Mouse (Mus musculus) heart, postnatal 36 days (tissue): ENCODE measurements around the gene Epha7. TPM values are rescaled to one million over a fixed set of nuclear protein-coding genes. Genes with fewer than 3 reads are reported as not detected.
A peak's percentile ranks its signal among the peaks of the same experiment; 100 is the strongest.

ENCODE experiments used
- DNase-seq, 2 experiments: peaks; one replicate each; pipeline ENCODE4 v3.0.0; 2021 to 2022
- intact Hi-C: fragments of 180-260 bp; cut with DNase I; formaldehyde crosslinking; loops from one replicate; pipeline ENCODE4 v1.15.1; 2025
- total RNA-seq, 2 experiments: library from RNA; stranded (reverse); gene quantifications; 2 replicates each; pipeline ENCODE4 v1.2.3; 2021

Epha7 gene
- total RNA-seq, result 1 to 10 TPM; 5.3 to 9.7 TPM

GRCm38 (mm10) chr4:28812691-28813289, at the start of gene Epha7:
Epha7 (plus strand) TSS chr4:28813131.
- DNase-seq, result peak; percentile 94
- intact Hi-C loops, result loop anchor here (10.0 kb wide), 1 partner anchor 302 kb away; no protein-coding TSS in a partner anchor

GRCm38 (mm10) chr4:28783961-28784360, 29.0 kb upstream of the Epha7 start:
- DNase-seq, result no peak
- intact Hi-C loops, result no loop called here

GRCm38 (mm10) chr4:28808800-28809199, 4.1 kb upstream of the Epha7 start:
- DNase-seq, result no peak
- intact Hi-C loops, result loop anchor here (5.0 kb wide), 1 partner anchor 494 kb away; no protein-coding TSS in a partner anchor

DNA sequence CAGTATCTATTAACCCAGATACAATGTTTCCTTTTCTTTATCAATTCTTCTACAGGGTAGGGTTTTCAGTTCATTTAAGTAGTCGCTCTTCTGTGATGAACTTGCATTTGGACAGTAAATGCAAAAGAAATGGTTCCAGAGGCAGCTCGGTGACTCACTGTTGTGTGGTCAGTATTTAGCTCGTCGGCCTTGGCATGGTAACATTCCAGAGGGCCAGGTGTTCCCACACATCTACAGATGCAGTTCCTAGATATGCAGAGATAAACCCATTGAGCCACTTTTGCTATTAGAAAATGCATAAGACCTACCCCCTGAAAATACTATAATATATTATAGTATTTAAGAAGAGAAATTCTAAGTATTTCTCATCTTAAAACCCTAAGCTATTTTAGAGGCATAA, 3.2 kb upstream of the Epha7 start:
- no peak for DNase-seq
- intact Hi-C loops, result loop anchor here (5.0 to 10.0 kb wide), 2 partner anchors 305 to 493 kb away; no protein-coding TSS in a partner anchor

GRCm38 (mm10) chr4:28813551-28814475, 882 bp downstream of the Epha7 start:
- peak; percentile 45 to 60 for DNase-seq
- intact Hi-C loops, result loop anchor here (10.0 kb wide), 1 partner anchor 301 kb away; no protein-coding TSS in a partner anchor

GRCm38 (mm10) chr4:28814476-28814815, 1.5 kb downstream of the Epha7 start:
- intact Hi-C loops, result loop anchor here (10.0 kb wide), 1 partner anchor 300 kb away; no protein-coding TSS in a partner anchor
- DNase-seq, result no peak

GRCm38 (mm10) chr4:28814816-28815620, 2.1 kb downstream of the Epha7 start:
- intact Hi-C loops, result loop anchor here (10.0 kb wide), 1 partner anchor 300 kb away; no protein-coding TSS in a partner anchor
- peak; percentile 53 to 65 for DNase-seq

DNA sequence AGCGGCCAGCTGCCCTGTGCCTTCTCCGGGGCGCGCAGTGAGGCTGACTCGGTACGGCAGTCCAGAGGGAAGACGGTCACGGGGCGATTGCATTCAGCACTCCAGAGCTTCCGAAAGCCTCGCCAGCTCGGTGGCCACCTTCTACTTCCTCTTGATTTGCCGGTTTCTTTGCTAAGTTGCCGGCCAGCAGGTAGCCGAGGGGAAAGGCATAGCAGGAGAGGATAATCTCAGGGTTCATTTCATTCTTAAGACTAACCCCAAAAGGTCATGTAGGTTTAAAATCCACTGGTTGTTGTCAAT, 2.6 kb downstream of the Epha7 start:
- intact Hi-C loops, result loop anchor here (10.0 kb wide), 1 partner anchor 299 kb away; no protein-coding TSS in a partner anchor
- no peak for DNase-seq

DNA sequence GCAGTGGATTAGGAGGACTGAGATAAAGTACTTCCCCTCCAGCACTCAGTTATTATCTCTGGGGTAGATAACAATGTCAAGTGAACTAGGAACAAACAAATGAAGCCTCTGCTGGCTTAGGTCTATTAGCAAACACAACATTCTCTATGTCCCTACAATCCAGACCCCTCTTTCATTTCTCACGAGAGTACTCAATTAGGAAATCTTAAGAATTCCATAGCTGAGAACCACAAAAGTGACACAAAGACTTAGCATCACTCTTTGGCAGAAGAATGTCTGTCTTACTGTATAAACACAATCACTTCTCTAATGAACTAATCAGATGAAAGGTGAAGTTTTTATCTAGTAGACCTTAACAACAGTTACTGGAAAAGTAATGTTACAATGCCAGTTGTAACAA, 10.7 kb downstream of the Epha7 start:
- DNase-seq, result no peak
- intact Hi-C loops, result no loop called here

DNA sequence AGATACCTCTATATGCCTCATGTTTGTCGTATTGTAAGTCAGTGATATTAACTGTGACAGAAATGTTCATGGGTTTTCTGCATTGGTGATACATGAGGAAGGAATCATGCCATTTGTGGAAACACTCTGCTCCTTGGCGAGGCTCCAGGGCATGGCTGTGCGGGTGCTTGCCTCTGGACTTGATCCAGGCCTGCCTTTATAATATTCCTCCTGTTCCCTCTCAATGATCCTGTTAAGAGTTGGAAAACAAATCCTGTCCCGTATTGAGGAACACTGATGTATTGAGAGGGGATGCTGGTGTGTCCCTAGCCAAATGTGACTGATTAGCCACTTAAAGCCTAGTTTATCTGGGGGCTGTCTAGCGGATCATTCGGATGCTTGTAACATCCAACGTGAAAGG, 11.7 kb downstream of the Epha7 start:
- peak; percentile 34 to 43 for DNase-seq
- intact Hi-C loops, result no loop called here

DNA sequence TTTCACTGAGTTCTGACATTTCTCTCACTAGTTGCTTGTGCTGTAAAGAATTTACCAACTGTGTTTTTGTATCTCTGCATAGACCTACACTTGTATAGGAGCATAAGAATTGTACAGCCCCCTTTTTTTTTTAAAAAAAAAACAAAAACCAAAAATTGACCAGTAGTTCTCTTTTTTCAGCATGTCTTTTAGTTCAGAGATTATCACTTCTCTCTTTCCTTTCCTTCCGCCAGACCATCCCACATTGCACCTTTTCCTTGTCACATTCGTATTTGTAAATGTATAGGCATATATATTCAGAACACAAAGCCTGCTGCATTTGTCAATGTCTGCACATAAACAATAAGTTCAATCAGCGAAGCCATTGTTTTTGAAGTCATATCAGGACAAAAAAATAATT, 24.7 kb downstream of the Epha7 start:
- intact Hi-C loops, result no loop called here
- DNase-seq, result no peak

- intact Hi-C loops, result no loop called here
- DNase-seq, result no peak
Measured at GRCm38 (mm10) chr4:28846311-28846710, 33.4 kb downstream of the Epha7 start.

DNA sequence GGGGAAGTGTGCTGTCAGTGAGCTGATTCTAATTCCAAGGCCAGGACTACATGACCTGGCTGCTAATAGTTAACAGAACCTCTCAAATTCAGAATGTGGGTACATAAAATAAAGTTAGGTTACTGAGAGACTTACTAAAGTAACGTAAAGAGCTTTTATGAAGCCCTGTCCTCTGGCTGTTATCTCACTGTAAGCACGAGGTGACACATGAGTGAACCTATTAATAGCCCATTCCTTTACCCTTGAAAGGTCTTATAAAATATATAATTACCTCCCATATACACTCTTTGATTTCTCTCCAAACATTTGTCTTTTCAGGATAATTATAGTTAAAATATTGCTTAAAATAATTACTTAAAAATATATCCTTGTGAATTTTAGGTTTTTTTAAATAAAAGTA, 37.5 kb downstream of the Epha7 start:
- peak in 1 of 2 experiments; percentile 4 for DNase-seq
- intact Hi-C loops, result no loop called here

- DNase-seq, result no peak
- intact Hi-C loops, result no loop called here
Measured at GRCm38 (mm10) chr4:28862845-28863666, 50.1 kb downstream of the Epha7 start.

GRCm38 (mm10) chr4:28866411-28866810, 53.5 kb downstream of the Epha7 start:
- intact Hi-C loops, result no loop called here
- DNase-seq, result no peak

GRCm38 (mm10) chr4:28871615-28872014, 58.7 kb downstream of the Epha7 start:
- intact Hi-C loops, result no loop called here
- DNase-seq, result no peak

GRCm38 (mm10) chr4:28881271-28882044, 68.5 kb downstream of the Epha7 start:
- intact Hi-C loops, result no loop called here
- DNase-seq, result no peak

- no peak for DNase-seq
- intact Hi-C loops, result no loop called here
Measured at GRCm38 (mm10) chr4:28889630-28890029, 76.7 kb downstream of the Epha7 start.

DNA sequence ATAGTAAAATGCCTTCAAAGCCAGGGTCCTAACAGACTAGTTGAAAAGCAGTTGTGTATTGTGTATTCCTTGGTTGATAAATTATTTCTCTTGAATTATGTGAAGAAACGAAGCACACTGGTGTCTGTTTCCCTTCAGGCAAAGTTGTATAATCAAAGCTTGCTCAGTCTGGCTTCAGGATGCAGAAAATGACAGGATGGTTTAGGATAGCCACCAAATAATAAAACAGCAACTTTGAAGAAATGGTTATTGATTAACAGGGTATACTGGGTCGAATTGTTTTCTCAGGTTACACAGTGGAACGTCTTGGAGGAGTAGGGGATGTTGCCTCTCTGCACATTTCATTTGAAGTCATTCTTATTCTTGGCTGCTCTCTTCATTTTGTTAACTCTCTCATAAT, 77.2 kb downstream of the Epha7 start:
- intact Hi-C loops, result no loop called here
- DNase-seq, result no peak
